25 mouse cellular contexts compared by ENCODE assay signal in genomic region chr9:43742066-43742465, GRCm38 (mm10). TPM values are rescaled to one million over a fixed set of nuclear protein-coding genes. Genes with fewer than 3 reads are reported as not detected.
DNase-seq lines count a peak whose midpoint lies in the region; ATAC-seq lines count a peak whose summit lies in the region.
"Had no signal": no experiment of that assay in that cellular context is flagged by ENCODE, and none has a peak within 500 bp of the region (broad histone marks: within the 10 kb centered on the region; RNA-seq: fewer than 3 reads in every experiment).

No protein-coding gene starts in this region.

- peak; percentile 50 to 59 for DNase-seq in cerebellum, postnatal 14 days
- DNase-seq in cerebellum, postnatal 25 days: no peak
- DNase-seq in limb, embryonic 10.5 days (ENCODE audit: low spot score): no peak
- DNase-seq in neural tube, embryonic 10.5 days (ENCODE audit: extremely low spot score, low spot score): no peak
- no peak for DNase-seq in ovary, postnatal 14 days (ENCODE audit: low spot score)
- DNase-seq: adrenal gland, adult 2 months; adrenal gland, postnatal 36 days; cerebellum, adult 9-10 months; gastrocnemius, postnatal 25 days; heart, adult 11 months; kidney, adult 11 months; kidney, postnatal 14 days; layer of hippocampus, adult 9-11 months; liver, postnatal 0 days; right cerebral cortex, postnatal 4 days had no signal

- H3K36me3 ChIP-seq in limb, embryonic 13.5 days: no peaks in the 10 kb centered on the region
- H3K36me3 ChIP-seq in limb, embryonic 10.5 days: no peaks in the 10 kb centered on the region
- no peaks in the 10 kb centered on the region for H3K36me3 ChIP-seq in neural tube, embryonic 13.5 days
- H3K36me3 ChIP-seq: heart, embryonic 10.5 days; heart, embryonic 15.5 days; hindbrain, embryonic 13.5 days; liver, embryonic 12.5 days; midbrain, embryonic 13.5 days had no signal

- 65% methylated on average over 4 of the region's 4 CpGs for WGBS in limb, embryonic 13.5 days
- WGBS in limb, embryonic 10.5 days: 83% methylated on average over 4 of the region's 4 CpGs
- 78% methylated on average over 4 of the region's 4 CpGs for WGBS in neural tube, embryonic 13.5 days

- H3K9me3 ChIP-seq in limb, embryonic 13.5 days: no peaks in the 10 kb centered on the region
- H3K9me3 ChIP-seq in limb, embryonic 10.5 days (replicated peaks): no peaks in the 10 kb centered on the region
- no peaks in the 10 kb centered on the region for H3K9me3 ChIP-seq in neural tube, embryonic 13.5 days
- H3K9me3 ChIP-seq: heart, embryonic 10.5 days; heart, embryonic 15.5 days; hindbrain, embryonic 13.5 days; liver, embryonic 12.5 days; megakaryocyte, embryonic 14.5 days; midbrain, embryonic 13.5 days had no signal

- no peak for ATAC-seq in limb, embryonic 13.5 days (ENCODE audit: low FRiP score, low read depth)
- no peak for ATAC-seq in neural tube, embryonic 13.5 days (ENCODE audit: low read depth)
- ATAC-seq: activated CD4-positive, CD25-positive, alpha-beta regulatory T cell, adult 4 months; forebrain, embryonic 14.5 days; midbrain, embryonic 13.5 days had no signal

- H3K4me3 ChIP-seq in limb, embryonic 13.5 days: no peak overlapping the region
- no peak overlapping the region for H3K4me3 ChIP-seq in limb, embryonic 10.5 days
- no peak overlapping the region for H3K4me3 ChIP-seq in neural tube, embryonic 13.5 days
- H3K4me3 ChIP-seq: megakaryocyte, embryonic 14.5 days had no signal

- H3K27ac ChIP-seq in limb, embryonic 13.5 days: no peak overlapping the region
- H3K27ac ChIP-seq in limb, embryonic 10.5 days: no peak overlapping the region
- H3K27ac ChIP-seq in neural tube, embryonic 13.5 days (replicated peaks): 0 out of 2 replicates have a peak overlapping the region, but pooled peaks have one; percentile 98
- H3K27ac ChIP-seq: liver, embryonic 12.5 days had no signal

- H3K9ac ChIP-seq in limb, embryonic 13.5 days: no peak overlapping the region
- H3K9ac ChIP-seq in neural tube, embryonic 13.5 days: no peak overlapping the region
- H3K9ac ChIP-seq: heart, embryonic 15.5 days; liver, embryonic 12.5 days; liver, postnatal 0 days had no signal

- H3K4me1 ChIP-seq in limb, embryonic 13.5 days: peaks cover 49% of the 10 kb centered on the region
- H3K4me1 ChIP-seq in limb, embryonic 10.5 days: peaks cover 66% of the 10 kb centered on the region
- peaks cover 53% of the 10 kb centered on the region for H3K4me1 ChIP-seq in neural tube, embryonic 13.5 days (replicated peaks)

- H3K27me3 ChIP-seq in limb, embryonic 13.5 days: peaks cover 28% of the 10 kb centered on the region
- H3K27me3 ChIP-seq in limb, embryonic 10.5 days (ENCODE audit: low read depth, poor library complexity, severe bottlenecking): peaks cover 45% of the 10 kb centered on the region
- peaks cover 8% of the 10 kb centered on the region; the same call in 1 of the 2 replicates for H3K27me3 ChIP-seq in neural tube, embryonic 13.5 days

- H3K4me2 ChIP-seq in limb, embryonic 13.5 days (replicated peaks): 0 out of 2 replicates have a peak overlapping the region, but pooled peaks have one; percentile 98
- peak overlapping the region; percentile 93 for H3K4me2 ChIP-seq in neural tube, embryonic 13.5 days

RNA-seq across cellular contexts. Expression of gene Nectin1, which starts 1.7 kb away (rescaled TPM):
- polyA plus RNA-seq in limb, embryonic 13.5 days (2015; fragmentation: Nextera tagmentation; extraction: Ambion mirVana): 6.5 and 6.6 TPM in 2 replicates
- polyA plus RNA-seq in limb, embryonic 10.5 days (2016; fragmentation: Nextera tagmentation; extraction: Ambion mirVana): 3.8 and 4.2 TPM in 2 replicates
- polyA plus RNA-seq in neural tube, embryonic 13.5 days (2015; fragmentation: Nextera tagmentation; extraction: Ambion mirVana): 12.0 and 14.1 TPM in 2 replicates

Comparison
In these comparisons a context has a peak if more than half of its experiments do, and no peak if none do; other contexts are left out.
1. DNase-seq: peak in cerebellum, postnatal 14 days (2 of 2); none in cerebellum, postnatal 25 days (0 of 2), limb, embryonic 10.5 days (single experiment), neural tube, embryonic 10.5 days (single experiment) and ovary, postnatal 14 days (single experiment).